Comparison of ENCODE assay signal across 25 mouse cellular contexts in the genomic region with DNA sequence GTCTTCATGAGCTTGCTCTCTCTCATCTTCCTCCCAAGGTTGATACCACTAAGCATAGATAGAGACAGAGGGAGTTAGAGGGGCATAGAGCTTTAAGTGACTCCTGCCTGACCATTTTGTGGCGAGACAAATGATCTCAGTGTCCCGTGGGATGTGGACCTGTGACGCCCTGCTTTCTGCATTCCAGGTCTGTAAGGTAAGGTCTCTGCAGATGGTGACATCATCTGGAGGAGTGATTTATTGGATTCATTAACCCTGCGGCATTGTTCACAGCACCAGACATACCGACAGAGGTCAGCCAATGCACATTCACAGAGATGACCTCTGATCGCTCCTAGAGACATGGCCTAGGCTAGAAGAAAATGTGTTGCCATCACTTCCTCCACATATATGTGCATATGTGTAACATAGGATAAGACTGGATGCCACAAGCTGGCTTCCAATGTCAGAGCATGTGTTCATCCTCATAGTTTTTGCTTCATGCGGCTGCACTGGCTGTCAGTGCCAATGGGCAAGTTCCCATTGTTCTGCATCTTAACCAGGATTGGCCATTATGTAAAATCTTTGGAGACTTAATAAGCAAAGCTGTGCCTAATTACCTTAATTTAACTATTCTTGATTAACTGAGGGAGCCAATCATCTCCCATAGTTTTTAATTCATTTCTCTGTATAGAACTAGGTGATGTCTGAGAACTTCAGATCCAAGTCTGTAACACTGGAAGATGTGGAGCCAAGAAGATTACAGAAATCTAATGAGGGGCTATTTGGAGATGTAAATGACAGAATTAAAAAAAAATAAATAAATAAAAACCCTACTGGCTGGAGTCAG. TPM values are rescaled to one million over a fixed set of nuclear protein-coding genes. Genes with fewer than 3 reads are reported as not detected.
DNase-seq lines count a peak whose midpoint lies in the region; ATAC-seq and TF ChIP-seq lines count a peak whose summit lies in the region.
"Had no signal": no experiment of that assay in that cellular context is flagged by ENCODE, and none has a peak within 500 bp of the region (broad histone marks: within the 10 kb centered on the region; RNA-seq: fewer than 3 reads in every experiment).

No protein-coding gene starts in this region.

- POLR2A ChIA-PET in Patski (lab: Charles Lee): interaction anchor here (1.6 kb wide), 1 partner anchor 10 kb away, joined by 3 read pairs; no protein-coding TSS in a partner anchor

- H3K27me3 ChIP-seq in hindbrain, embryonic 16.5 days (replicated peaks; ENCODE audit: control insufficient read depth, insufficient read depth, low read length): no peaks in the 10 kb centered on the region
- H3K27me3 ChIP-seq in hindbrain, embryonic 10.5 days (ENCODE audit: insufficient read depth, poor library complexity, severe bottlenecking): no peaks in the 10 kb centered on the region
- no peaks in the 10 kb centered on the region for H3K27me3 ChIP-seq in Patski
- no peaks in the 10 kb centered on the region for H3K27me3 ChIP-seq in intestine, postnatal 0 days (replicated peaks; ENCODE audit: control insufficient read depth, insufficient read depth, low read length)
- H3K27me3 ChIP-seq: embryonic facial prominence, embryonic 15.5 days; heart, embryonic 12.5 days; limb, embryonic 12.5 days; neural tube, embryonic 13.5 days had no signal

- CTCF ChIA-PET in Patski (lab: Charles Lee): interaction anchor here (0.8 to 1.1 kb wide), 2 partner anchors 15 to 885 kb away, joined by 3 read pairs; no protein-coding TSS in a partner anchor

- H3K4me1 ChIP-seq in hindbrain, embryonic 16.5 days (ENCODE audit: control insufficient read depth, insufficient read depth, low read depth, low read length): peaks cover 4% of the 10 kb centered on the region; the same call in 1 of the 2 replicates
- no peaks in the 10 kb centered on the region; the same call in 1 of the 2 replicates for H3K4me1 ChIP-seq in hindbrain, embryonic 10.5 days (replicated peaks)
- H3K4me1 ChIP-seq in intestine, postnatal 0 days (replicated peaks; ENCODE audit: control insufficient read depth, insufficient read depth, low read length): no peaks in the 10 kb centered on the region
- H3K4me1 ChIP-seq: heart, embryonic 12.5 days had no signal

- in situ Hi-C loops in Patski (cut with MboI; ENCODE audit: low pct_unique_long_range_greater_than_20kb): loop anchor here (5.0 kb wide), 1 partner anchor 104 kb away; no protein-coding TSS in a partner anchor

- intact Hi-C loops in left cerebral cortex, postnatal 4 days (cut with DNase I): no loop called here

- H3K4me3 ChIP-seq in hindbrain, embryonic 16.5 days (ENCODE audit: low read length): no peak overlapping the region
- no peak overlapping the region for H3K4me3 ChIP-seq in hindbrain, embryonic 10.5 days
- H3K4me3 ChIP-seq in intestine, postnatal 0 days (ENCODE audit: low read depth, low read length): no peak overlapping the region
- H3K4me3 ChIP-seq: embryonic facial prominence, embryonic 15.5 days; gastrocnemius, adult 2 months; heart, embryonic 12.5 days; layer of hippocampus, adult 2 months; limb, embryonic 12.5 days; neural tube, embryonic 13.5 days had no signal

- no peaks in the 10 kb centered on the region for H3K36me3 ChIP-seq in hindbrain, embryonic 16.5 days (ENCODE audit: control insufficient read depth, insufficient read depth, low read length)
- no peaks in the 10 kb centered on the region for H3K36me3 ChIP-seq in hindbrain, embryonic 10.5 days
- H3K36me3 ChIP-seq in intestine, postnatal 0 days (ENCODE audit: control insufficient read depth, insufficient read depth): no peaks in the 10 kb centered on the region
- H3K36me3 ChIP-seq: embryonic facial prominence, embryonic 15.5 days; heart, embryonic 12.5 days; limb, embryonic 12.5 days; neural tube, embryonic 13.5 days had no signal

- 59% methylated on average over 7 of the region's 7 CpGs for WGBS in hindbrain, embryonic 16.5 days
- WGBS in hindbrain, embryonic 10.5 days: 77% methylated on average over 7 of the region's 7 CpGs
- WGBS in intestine, postnatal 0 days: 42% methylated on average over 7 of the region's 7 CpGs

- no peak for TF ChIP-seq CTCF in Patski (IDR thresholded peaks at IDR 0.05)
- TF ChIP-seq CTCF in intestine, postnatal 0 days (IDR thresholded peaks at IDR 0.05; ENCODE audit: low read depth): no peak

- H3K27ac ChIP-seq in hindbrain, embryonic 16.5 days (ENCODE audit: low read depth, low read length): no peak overlapping the region
- no peak overlapping the region for H3K27ac ChIP-seq in hindbrain, embryonic 10.5 days
- H3K27ac ChIP-seq in intestine, postnatal 0 days (ENCODE audit: low read depth, low read length): no peak overlapping the region
- H3K27ac ChIP-seq: embryonic facial prominence, embryonic 15.5 days; gastrocnemius, adult 2 months; layer of hippocampus, adult 2 months; limb, embryonic 12.5 days; liver, embryonic 14.5 days; neural tube, embryonic 13.5 days had no signal

- DNase-seq in hindbrain, embryonic 10.5 days (ENCODE audit: low spot score): no peak
- no peak for DNase-seq in Patski (ENCODE audit: low read depth, low spot score)
- peak; percentile 45 for DNase-seq in embryo, embryonic 10.5 days (ENCODE audit: low spot score)
- DNase-seq in left cerebral cortex, postnatal 4 days: no peak
- DNase-seq: adrenal gland, adult 2 months; cerebellum, adult 9-10 months; gastrocnemius, adult 2 months; kidney, postnatal 10 days; layer of hippocampus, postnatal 36 days; midbrain, embryonic 14.5 days; thymus, postnatal 25 days had no signal

- H3K9ac ChIP-seq in hindbrain, embryonic 16.5 days (ENCODE audit: low read depth, low read length): no peak overlapping the region
- no peak overlapping the region for H3K9ac ChIP-seq in intestine, postnatal 0 days (ENCODE audit: low read depth, low read length)
- H3K9ac ChIP-seq: embryonic facial prominence, embryonic 15.5 days; heart, embryonic 12.5 days; limb, embryonic 12.5 days; liver, embryonic 14.5 days; neural tube, embryonic 13.5 days had no signal

- peak; percentile 30; the same call in 1 of the 2 replicates for ATAC-seq in hindbrain, embryonic 16.5 days
- peak; percentile 26 for ATAC-seq in Patski
- peak; percentile 71 for ATAC-seq in intestine, postnatal 0 days
- no peak for ATAC-seq in granulocyte monocyte progenitor cell, adult 5-6 weeks (replicated peaks; ENCODE audit: poor library complexity, severe bottlenecking)

- H3K9me3 ChIP-seq in hindbrain, embryonic 16.5 days (ENCODE audit: control insufficient read depth, low read length): no peaks in the 10 kb centered on the region
- no peaks in the 10 kb centered on the region for H3K9me3 ChIP-seq in hindbrain, embryonic 10.5 days
- no peaks in the 10 kb centered on the region for H3K9me3 ChIP-seq in intestine, postnatal 0 days (ENCODE audit: control insufficient read depth)
- H3K9me3 ChIP-seq: embryonic facial prominence, embryonic 15.5 days; heart, embryonic 12.5 days; limb, embryonic 12.5 days; neural tube, embryonic 13.5 days had no signal

- no peak overlapping the region for H3K4me2 ChIP-seq in hindbrain, embryonic 16.5 days (ENCODE audit: low read length)
- no peak overlapping the region for H3K4me2 ChIP-seq in intestine, postnatal 0 days (replicated peaks; ENCODE audit: low read depth)
- H3K4me2 ChIP-seq: embryonic facial prominence, embryonic 15.5 days; heart, embryonic 12.5 days; limb, embryonic 12.5 days; neural tube, embryonic 13.5 days had no signal

RNA-seq across cellular contexts. Expression of gene Gucy1b2, which starts 9.5 kb away (rescaled TPM):
- 0.66 and 0.67 TPM in 2 replicates for polyA plus RNA-seq in hindbrain, embryonic 16.5 days (2015; fragmentation: Nextera tagmentation; extraction: Ambion mirVana)
- 0.09 TPM in 1 of 2 replicates, not detected in the other for polyA plus RNA-seq in hindbrain, embryonic 10.5 days (2016; fragmentation: Nextera tagmentation; extraction: Ambion mirVana)
- polyA plus RNA-seq in Patski (2021): 0.30 TPM
- 0.07 TPM in 1 of 2 replicates, not detected in the other for polyA plus RNA-seq in intestine, postnatal 0 days (2015; fragmentation: Nextera tagmentation; extraction: Ambion mirVana)
- total RNA-seq in left cerebral cortex, postnatal 4 days (2021): 1 to 10 TPM in 1 of 2 experiments, under 1 TPM in 1; 0.74 to 1.3 TPM
- not detected in 2 replicates for total RNA-seq in granulocyte monocyte progenitor cell, adult 5-6 weeks (2014; fragmentation: Nextera tagmentation)
- not detected in 2 replicates for total RNA-seq in granulocyte monocyte progenitor cell, adult 5-6 weeks (2017)
- total RNA-seq: gastrocnemius, adult 2 months; heart, postnatal 25 days; megakaryocyte, adult 5-6 weeks had no signal
- polyA plus RNA-seq: C2C12; gonadal fat pad, adult 2 months; intestine, embryonic 14.5 days; liver, embryonic 14.5 days had no signal
